Mouse (Mus musculus) hematopoietic multipotent progenitor cell, adult 10-12 weeks (in vitro differentiated cells): ENCODE measurements around the gene Brinp1. TPM values are rescaled to one million over a fixed set of nuclear protein-coding genes. Genes with fewer than 3 reads are reported as not detected.

Source experiments
- polyA plus RNA-seq: library from polyadenylated mRNA; stranded (reverse); fragments of >175 nt; gene quantifications from 2 replicates; pipeline ENCODE4 v1.2.3, GENCODE M21; 2012; ENCODE audit warnings: low replicate concordance

Gene Brinp1
- polyA plus RNA-seq, result not detected in 2 replicates

GRCm38 (mm10) chr4:68954322-68954901 is at the start of gene Brinp1:
Gene Brinp1, minus strand, starts transcription at chr4:68954397.

